Mouse (Mus musculus) activated CD4-positive, CD25-positive, alpha-beta regulatory T cell (primary cell): ENCODE measurements around the gene Irf4. TPM values are rescaled to one million over a fixed set of nuclear protein-coding genes. Genes with fewer than 3 reads are reported as not detected.

Experiments used
- polyA plus RNA-seq, 2 experiments: library from polyadenylated mRNA; unstranded; fragments of 100-300 nt; shearing (Covaris generic); gene quantifications; one replicate each; pipeline ENCODE4 v1.2.1; 2017

Irf4 gene
- polyA plus RNA-seq, result 10 to 100 TPM; 32.0 to 34.4 TPM

DNA sequence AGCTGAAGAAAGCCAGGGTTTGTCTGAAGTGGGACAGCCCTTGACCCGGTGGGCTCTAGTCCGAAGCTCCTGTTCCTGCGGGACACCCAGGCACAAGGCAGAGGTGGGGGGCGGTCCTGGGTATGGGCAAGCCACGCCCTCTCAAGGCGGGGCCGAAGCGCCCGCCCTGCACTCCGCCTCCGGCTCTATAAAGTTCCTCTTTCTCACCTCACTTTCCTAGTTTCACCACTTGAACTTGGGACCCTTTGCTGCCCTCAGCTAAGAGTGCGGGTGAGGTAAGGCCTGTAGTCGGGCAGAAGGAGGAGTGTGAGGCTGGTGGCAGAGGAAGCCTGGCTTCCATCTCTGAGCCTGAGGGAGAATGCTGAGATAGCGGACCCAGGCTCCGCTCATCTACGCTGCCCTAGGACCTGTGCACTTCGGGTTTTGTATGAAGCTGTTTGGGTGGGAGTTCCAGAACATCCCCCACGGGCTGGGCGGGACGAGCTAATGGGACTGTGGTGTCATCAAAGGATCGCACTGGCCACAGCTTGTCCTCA is at the start of gene Irf4:
TSS of gene Irf4 (plus strand) at position 206 of the 536 bp plus-strand sequence.

Other genes starting within 250 kb of the Irf4 start
- 100 to 1,000 TPM; 145 to 193 TPM for gene Uqcrfs1, start 203.9 kb upstream of the Irf4 start, polyA plus RNA-seq
- gene Dusp22, start 89.2 kb upstream of the Irf4 start, polyA plus RNA-seq, result 10 to 100 TPM in 1 of 2 experiments, 1 to 10 TPM in 1; 9.2 to 10.8 TPM
- gene Hus1b, start 198.5 kb downstream of the Irf4 start, polyA plus RNA-seq, result under 1 TPM in 1 of 2 experiments, not detected in 1; 0.36 TPM
- gene Exoc2, start 224.9 kb downstream of the Irf4 start, polyA plus RNA-seq, result 100 to 1,000 TPM in 1 of 2 experiments, 10 to 100 TPM in 1; 57.6 to 103 TPM
- gene Gm5447, start 225.0 kb downstream of the Irf4 start, polyA plus RNA-seq, result under 1 TPM in 1 of 2 experiments, not detected in 1; 0.44 TPM